Mouse (Mus musculus) neural tube, embryonic 11.5 days (tissue): ENCODE measurements at regions not wholly inside any gene's neighbourhood (a gene's known extent, or its start where the extent isn't known, plus 50 kb on each side); places are given as distances from the start of the nearest gene placed in this dataset.

Source experiments
- ATAC-seq: fragments of 200-750 bp; cut with Nextera tagmentation; 2 replicates; pipeline ENCODE4 v1.8.0; 2017; ENCODE audit warnings: moderate number of reproducible peaks, mild to moderate bottlenecking, moderate TSS enrichment, moderate library complexity; ENCODE audit not compliant: insufficient read depth, low FRiP score, low TSS enrichment
- DNase-seq: peaks from one replicate; pipeline ENCODE4 v3.0.0-alpha.2; 2015; ENCODE audit warnings: low spot score
- H3K27ac ChIP-seq: fragments of 300-500 bp; sonication (generic); 2 replicates; pipeline ENCODE4 v1.5.1; 2014; ENCODE audit warnings: low read depth, mild to moderate bottlenecking, low read length
- H3K27me3 ChIP-seq: fragments of 300-500 bp; sonication (generic); 2 replicates; pipeline ENCODE4 v1.6.1; 2014; ENCODE audit warnings: mild to moderate bottlenecking, low read length, mixed read lengths; ENCODE audit not compliant: control insufficient read depth, insufficient read depth
- H3K36me3 ChIP-seq: fragments of 300-500 bp; sonication (generic); 2 replicates; pipeline ENCODE4 v1.6.1; 2014; ENCODE audit warnings: mild to moderate bottlenecking, low read length, moderate library complexity, mixed read lengths; ENCODE audit not compliant: control insufficient read depth, insufficient read depth
- H3K4me1 ChIP-seq: fragments of 300-500 bp; sonication (generic); 2 replicates; pipeline ENCODE4 v1.6.1; 2014; ENCODE audit warnings: low read length, mixed read lengths; ENCODE audit not compliant: control insufficient read depth, insufficient read depth
- H3K4me2 ChIP-seq: fragments of 300-500 bp; sonication (generic); 2 replicates; pipeline ENCODE4 v1.6.1; 2014; ENCODE audit warnings: low read depth, mild to moderate bottlenecking, moderate library complexity
- H3K4me3 ChIP-seq: fragments of 300-500 bp; sonication (generic); 2 replicates; pipeline ENCODE4 v1.5.1; 2014; ENCODE audit warnings: low read depth, low read length
- H3K9ac ChIP-seq: fragments of 300-500 bp; sonication (generic); 2 replicates; pipeline ENCODE4 v1.6.1; 2014; ENCODE audit warnings: mild to moderate bottlenecking, low read length
- H3K9me3 ChIP-seq: fragments of 300-500 bp; sonication (generic); 2 replicates; pipeline ENCODE4 v1.6.1; 2016; ENCODE audit warnings: low read length; ENCODE audit not compliant: control insufficient read depth
- WGBS: fragments of 180-500 bp; shearing (Covaris S2); extraction: QIAGEN DNeasy Blood & Tissue Kit; methylation state at CpG from one replicate; pipeline ENCODE4 v1.1.7; 2014; 5-methylcytosine and 5-hydroxymethylcytosine counted together

GRCm38 (mm10) chr3:17547559-17548059 lies 400.6 kb upstream of the Cypt12 start:
- 41% methylated on average over 1 of the region's 1 CpGs for WGBS
- DNase-seq (no peak), ATAC-seq (no peak)
- H3K4me2 ChIP-seq, result no peak overlapping the region
- H3K9me3 ChIP-seq, result no peaks in the 10 kb centered on the region
- H3K27me3 ChIP-seq, result no peaks in the 10 kb centered on the region
- H3K27ac ChIP-seq, result no peak overlapping the region
- no peaks in the 10 kb centered on the region for H3K4me1 ChIP-seq
- no peaks in the 10 kb centered on the region for H3K36me3 ChIP-seq
- no peak overlapping the region for H3K9ac ChIP-seq
- H3K4me3 ChIP-seq, result no peak overlapping the region

- H3K4me3 ChIP-seq, result no peak overlapping the region
- H3K4me2 ChIP-seq, result no peak overlapping the region
- WGBS, result 53% methylated on average over 9 of the region's 9 CpGs
- H3K9ac ChIP-seq, result no peak overlapping the region
- H3K9me3 ChIP-seq, result no peaks in the 10 kb centered on the region
- H3K4me1 ChIP-seq, result no peaks in the 10 kb centered on the region
- H3K27ac ChIP-seq, result peak overlapping the region; percentile 42
- no peaks in the 10 kb centered on the region for H3K36me3 ChIP-seq
- DNase-seq, result peak; percentile 26
- H3K27me3 ChIP-seq, result no peaks in the 10 kb centered on the region
- no peak for ATAC-seq
Observed at GRCm38 (mm10) chr3:17582487-17582886, 365.7 kb upstream of the Cypt12 start.

GRCm38 (mm10) chr3:17589956-17590546 lies 358.2 kb upstream of the Cypt12 start:
- no peaks in the 10 kb centered on the region for H3K27me3 ChIP-seq
- H3K4me3 ChIP-seq, result no peak overlapping the region
- H3K9me3 ChIP-seq, result no peaks in the 10 kb centered on the region
- no peaks in the 10 kb centered on the region for H3K36me3 ChIP-seq
- H3K27ac ChIP-seq, result no peak overlapping the region
- WGBS, result 64% methylated on average over 2 of the region's 2 CpGs
- H3K4me1 ChIP-seq, result no peaks in the 10 kb centered on the region
- ATAC-seq (no peak), DNase-seq (peak; percentile 19)
- no peak overlapping the region for H3K9ac ChIP-seq
- no peak overlapping the region for H3K4me2 ChIP-seq

GRCm38 (mm10) chr3:17592463-17592862 lies 355.7 kb upstream of the Cypt12 start:
- no peak overlapping the region for H3K9ac ChIP-seq
- no peaks in the 10 kb centered on the region for H3K36me3 ChIP-seq
- 36% methylated on average over 3 of the region's 3 CpGs for WGBS
- DNase-seq, result peak; percentile 25
- no peaks in the 10 kb centered on the region for H3K9me3 ChIP-seq
- H3K27ac ChIP-seq, result no peak overlapping the region
- no peaks in the 10 kb centered on the region for H3K4me1 ChIP-seq
- no peak overlapping the region for H3K4me2 ChIP-seq
- H3K27me3 ChIP-seq, result no peaks in the 10 kb centered on the region
- peak; percentile 85 for ATAC-seq
- no peak overlapping the region for H3K4me3 ChIP-seq

DNA sequence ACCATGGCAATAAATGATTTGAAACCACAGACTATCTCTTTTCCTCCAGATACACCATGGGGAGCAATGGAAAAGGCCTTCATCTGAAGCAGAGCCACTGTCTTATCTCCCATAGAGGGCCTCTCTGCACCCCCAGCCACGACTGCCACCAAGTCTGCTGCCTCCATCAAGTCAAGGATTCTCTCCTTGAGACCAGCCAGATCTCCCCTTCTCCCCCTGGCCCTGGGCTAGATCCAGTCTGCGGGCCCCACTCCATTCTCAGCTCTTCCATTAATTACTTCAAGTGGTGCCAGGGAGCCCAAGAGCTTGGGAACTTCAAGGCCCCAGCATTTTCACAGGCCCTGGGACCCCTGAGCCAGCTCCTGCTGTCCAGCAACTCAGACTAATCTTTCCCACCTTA lies 351.8 kb upstream of the Cypt12 start:
- no peak overlapping the region for H3K4me2 ChIP-seq
- DNase-seq (no peak), ATAC-seq (no peak)
- no peaks in the 10 kb centered on the region for H3K36me3 ChIP-seq
- H3K4me1 ChIP-seq, result no peaks in the 10 kb centered on the region
- no peak overlapping the region for H3K9ac ChIP-seq
- 73% methylated on average over 2 of the region's 2 CpGs for WGBS
- H3K9me3 ChIP-seq, result no peaks in the 10 kb centered on the region
- no peak overlapping the region for H3K4me3 ChIP-seq
- no peak overlapping the region for H3K27ac ChIP-seq
- H3K27me3 ChIP-seq, result no peaks in the 10 kb centered on the region

GRCm38 (mm10) chr3:17613486-17613885 lies 334.7 kb upstream of the Cypt12 start:
- Histone ChIP-seq H3K27me3 (no peaks in the 10 kb centered on the region), H3K9ac (no peak overlapping the region), H3K27ac (no peak overlapping the region), H3K4me2 (no peak overlapping the region), H3K36me3 (no peaks in the 10 kb centered on the region), H3K4me1 (no peaks in the 10 kb centered on the region), H3K4me3 (no peak overlapping the region), H3K9me3 (no peaks in the 10 kb centered on the region)
- ATAC-seq (no peak), DNase-seq (no peak)
- 85% methylated on average over 1 of the region's 1 CpGs for WGBS

DNA sequence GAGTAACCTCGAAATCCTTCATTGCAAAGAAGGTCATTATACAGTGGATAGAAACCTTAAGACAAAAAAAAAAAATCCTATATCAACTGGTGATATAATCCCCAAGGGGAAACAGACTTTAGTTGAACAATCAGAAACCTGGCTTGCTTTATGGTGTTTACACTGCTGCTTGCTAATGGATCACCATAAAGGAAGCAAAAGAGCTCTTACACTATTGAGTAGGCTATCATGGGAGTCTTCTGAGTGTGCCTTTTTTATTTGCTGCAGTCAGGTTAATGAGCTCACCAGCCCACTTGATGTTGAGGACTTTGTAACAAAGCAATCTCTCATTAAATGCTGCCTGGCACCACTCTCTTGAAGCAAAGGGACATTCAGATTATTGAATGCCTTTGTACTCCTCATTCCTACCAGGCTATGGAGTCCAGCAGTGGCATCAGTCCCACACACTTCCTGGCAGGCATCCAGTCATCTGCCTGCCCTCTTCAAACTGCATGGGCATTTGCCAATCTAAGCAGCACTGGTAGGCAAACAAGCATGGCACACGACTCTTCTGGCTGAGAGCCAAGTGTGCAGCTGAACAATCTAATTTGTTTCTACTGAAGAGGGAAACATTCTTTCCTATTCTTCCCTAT lies 331.7 kb upstream of the Cypt12 start:
- Histone ChIP-seq H3K4me2 (no peak overlapping the region), H3K27ac (no peak overlapping the region), H3K9me3 (no peaks in the 10 kb centered on the region), H3K9ac (no peak overlapping the region), H3K4me3 (no peak overlapping the region), H3K4me1 (no peaks in the 10 kb centered on the region), H3K36me3 (no peaks in the 10 kb centered on the region), H3K27me3 (no peaks in the 10 kb centered on the region)
- ATAC-seq (peak; percentile 13; the same call in 1 of the 2 replicates), DNase-seq (no peak)
- WGBS, result 64% methylated on average over 2 of the region's 2 CpGs

GRCm38 (mm10) chr3:17619489-17619888 lies 328.7 kb upstream of the Cypt12 start:
- Histone ChIP-seq H3K36me3 (no peaks in the 10 kb centered on the region), H3K4me1 (no peaks in the 10 kb centered on the region), H3K9me3 (no peaks in the 10 kb centered on the region), H3K9ac (no peak overlapping the region), H3K27me3 (no peaks in the 10 kb centered on the region), H3K4me2 (no peak overlapping the region), H3K4me3 (no peak overlapping the region), H3K27ac (no peak overlapping the region)
- ATAC-seq (peak; percentile 52), DNase-seq (no peak)
- 24% methylated on average over 2 of the region's 2 CpGs for WGBS

DNA sequence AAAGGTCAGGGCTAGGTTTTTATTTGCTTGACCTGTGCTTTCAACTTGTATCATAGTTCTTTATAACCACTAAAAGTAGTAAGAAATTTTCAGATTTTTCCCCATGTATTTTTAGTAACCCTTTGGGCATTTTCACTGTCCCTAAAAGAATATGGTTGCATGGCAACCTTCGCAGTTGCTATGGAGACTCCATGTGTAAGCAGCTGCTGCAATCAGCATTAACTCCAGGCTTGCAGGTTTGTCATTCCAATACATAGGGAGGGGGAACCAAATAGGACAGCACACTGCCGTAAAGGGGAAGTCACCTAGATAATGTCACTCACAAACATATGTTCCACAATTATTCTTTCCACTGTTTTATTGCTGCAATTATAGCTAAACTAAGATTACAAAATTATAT lies 328.3 kb upstream of the Cypt12 start:
- 41% methylated on average over 2 of the region's 2 CpGs for WGBS
- ATAC-seq, result peak; percentile 85

More for the DNA sequence above, 328.3 kb upstream of the Cypt12 start:
- no peaks in the 10 kb centered on the region for H3K27me3 ChIP-seq
- H3K9me3 ChIP-seq, result no peaks in the 10 kb centered on the region
- H3K27ac ChIP-seq, result no peak overlapping the region
- H3K4me2 ChIP-seq, result no peak overlapping the region
- no peaks in the 10 kb centered on the region for H3K4me1 ChIP-seq
- H3K36me3 ChIP-seq, result no peaks in the 10 kb centered on the region
- peak; percentile 31 for DNase-seq
- no peak overlapping the region for H3K4me3 ChIP-seq
- H3K9ac ChIP-seq, result no peak overlapping the region
